ENCODE assay signal across 10 mouse cellular contexts in the genomic region with DNA sequence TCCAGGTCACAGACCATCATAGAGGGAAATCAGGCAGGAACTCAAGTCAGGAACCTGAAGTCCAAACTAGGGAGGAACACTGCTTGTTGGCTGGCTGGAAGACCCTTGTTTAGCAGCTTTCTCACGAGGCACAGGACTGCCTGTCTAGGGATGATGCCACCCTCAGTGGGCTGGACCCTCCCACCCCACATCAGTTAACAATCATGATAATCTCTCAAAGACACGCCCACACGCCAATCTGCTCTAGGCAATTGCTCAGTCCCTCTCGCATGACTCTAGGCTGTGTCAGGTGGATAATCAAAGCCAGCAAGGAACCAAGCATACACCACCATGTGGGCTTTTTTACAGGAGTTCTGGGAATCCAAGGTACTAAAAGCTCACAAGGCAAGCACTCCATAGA.
"Had no signal": no experiment of that assay in that cellular context is flagged by ENCODE, and none has a peak within 500 bp of the region (broad histone marks: within the 10 kb centered on the region; RNA-seq: fewer than 3 reads in every experiment).

No protein-coding gene starts in this region.

- H3K27ac ChIP-seq: kidney, postnatal 0 days; liver, embryonic 13.5 days; stomach, postnatal 0 days had no signal

- H3K4me1 ChIP-seq: liver, embryonic 13.5 days had no signal

- H3K36me3 ChIP-seq: liver, embryonic 13.5 days had no signal

- H3K4me3 ChIP-seq: liver, embryonic 13.5 days had no signal

- DNase-seq: kidney, adult 2 months; kidney, postnatal 36 days; liver, embryonic 13.5 days; lung, adult 2 months; lung, postnatal 14 days; lung, postnatal 4 days; midbrain, embryonic 14.5 days; thymus, adult 18-20 months had no signal

- H3K9me3 ChIP-seq: liver, embryonic 13.5 days had no signal

- H3K27me3 ChIP-seq: liver, embryonic 13.5 days had no signal
